Comparison of ENCODE assay signal across 11 mouse cellular contexts in the genomic region with DNA sequence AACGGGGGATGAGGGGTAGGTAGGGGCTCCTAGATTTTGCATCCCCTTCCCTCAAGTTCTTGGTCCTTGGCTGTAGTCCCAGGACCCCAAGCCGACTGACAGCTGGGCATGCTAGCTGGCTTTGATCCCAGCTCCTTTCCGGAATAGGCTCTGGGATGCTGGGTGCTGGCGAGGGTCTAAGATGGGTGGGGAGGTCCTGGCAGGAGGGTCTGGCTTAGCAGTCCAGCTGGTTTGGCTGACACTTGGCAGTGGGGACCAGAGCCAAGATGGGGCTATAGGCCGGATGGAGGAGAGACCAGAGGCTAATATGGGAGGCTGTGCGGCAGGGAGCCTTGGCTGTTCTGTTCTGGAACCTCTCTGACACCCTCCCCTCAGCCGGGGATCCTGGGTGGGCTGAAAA. TPM values are rescaled to one million over a fixed set of nuclear protein-coding genes. Genes with fewer than 3 reads are reported as not detected.
DNase-seq lines count a peak whose midpoint lies in the region; ATAC-seq and TF ChIP-seq lines count a peak whose summit lies in the region.
"Had no signal": no experiment of that assay in that cellular context is flagged by ENCODE, and none has a peak within 500 bp of the region (broad histone marks: within the 10 kb centered on the region; RNA-seq: fewer than 3 reads in every experiment).

No protein-coding gene starts in this region.

- DNase-seq in cerebellum, postnatal 10 days: peak; percentile 84 to 94
- no peak for DNase-seq in cerebellum, postnatal 36 days
- DNase-seq in right cerebral cortex, postnatal 10 days (ENCODE audit: low spot score in 2 of 2): peak; percentile 75 to 77
- DNase-seq in right cerebral cortex, postnatal 25 days: no peak
- no peak for DNase-seq in stomach, postnatal 0 days (ENCODE audit: low spot score)
- no peak for DNase-seq in gastrocnemius, postnatal 10 days
- DNase-seq in spleen, postnatal 36 days (ENCODE audit: low spot score in 2 of 2): no peak

- peak overlapping the region; percentile 31; the same call in 1 of the 2 replicates for H3K9ac ChIP-seq in limb, embryonic 13.5 days
- peak overlapping the region; percentile 35; the same call in 1 of the 2 replicates for H3K9ac ChIP-seq in stomach, postnatal 0 days (ENCODE audit: low read length)

- no peak for ATAC-seq in limb, embryonic 13.5 days (ENCODE audit: low FRiP score, low read depth)
- no peak for ATAC-seq in stomach, postnatal 0 days (ENCODE audit: low FRiP score, low TSS enrichment)

- TF ChIP-seq CTCF in stomach, postnatal 0 days (IDR thresholded peaks at IDR 0.05; ENCODE audit: low read depth): no peak

- H3K4me1 ChIP-seq in limb, embryonic 13.5 days: peaks cover 52% of the 10 kb centered on the region
- peaks cover 16% of the 10 kb centered on the region for H3K4me1 ChIP-seq in stomach, postnatal 0 days (replicated peaks; ENCODE audit: control insufficient read depth, insufficient read depth)

- H3K27me3 ChIP-seq in limb, embryonic 13.5 days: no peaks in the 10 kb centered on the region
- H3K27me3 ChIP-seq in stomach, postnatal 0 days (ENCODE audit: control insufficient read depth, insufficient read depth, low read length): no peaks in the 10 kb centered on the region

- 54% methylated on average over 7 of the region's 7 CpGs for WGBS in limb, embryonic 13.5 days
- WGBS in stomach, postnatal 0 days: 55% methylated on average over 7 of the region's 7 CpGs

- H3K36me3 ChIP-seq in limb, embryonic 13.5 days: no peaks in the 10 kb centered on the region
- H3K36me3 ChIP-seq in stomach, postnatal 0 days (ENCODE audit: control insufficient read depth, insufficient read depth, low read length): no peaks in the 10 kb centered on the region

- H3K4me3 ChIP-seq in limb, embryonic 13.5 days: 0 out of 2 replicates have a peak overlapping the region, but pooled peaks have one; percentile 64
- H3K4me3 ChIP-seq in stomach, postnatal 0 days (ENCODE audit: low read depth, low read length): no peak overlapping the region

- TF ChIP-seq EP300 in stomach, postnatal 0 days (optimal IDR thresholded peaks at IDR 0.05): no peak

- peak overlapping the region; percentile 97 for H3K4me2 ChIP-seq in limb, embryonic 13.5 days (replicated peaks)
- H3K4me2 ChIP-seq in stomach, postnatal 0 days (replicated peaks; ENCODE audit: low read depth): peak overlapping the region; percentile 25

- H3K9me3 ChIP-seq in limb, embryonic 13.5 days: no peaks in the 10 kb centered on the region
- H3K9me3 ChIP-seq in stomach, postnatal 0 days (ENCODE audit: control insufficient read depth, low read length): no peaks in the 10 kb centered on the region
- H3K9me3 ChIP-seq: megakaryocyte, embryonic 14.5 days had no signal

- H3K27ac ChIP-seq in limb, embryonic 13.5 days: no peak overlapping the region; the same call in 1 of the 2 replicates
- peak overlapping the region; percentile 65; the same call in 1 of the 2 replicates for H3K27ac ChIP-seq in stomach, postnatal 0 days (replicated peaks)

RNA-seq across cellular contexts. Expression of a gene that starts 5.1 kb away (rescaled TPM):
- polyA plus RNA-seq in limb, embryonic 13.5 days (2015; fragmentation: Nextera tagmentation; extraction: Ambion mirVana): 8.5 and 8.6 TPM in 2 replicates
- 2.0 and 2.2 TPM in 2 replicates for polyA plus RNA-seq in stomach, postnatal 0 days (2015; fragmentation: Nextera tagmentation; extraction: Ambion mirVana)
- 1 to 10 TPM; 2.5 to 4.4 TPM for total RNA-seq in gastrocnemius, postnatal 10 days (2021)

RNA-seq across cellular contexts. Expression of a gene that starts 46.0 kb away (rescaled TPM):
- polyA plus RNA-seq in limb, embryonic 13.5 days (2015; fragmentation: Nextera tagmentation; extraction: Ambion mirVana): not detected in 2 replicates
- not detected in 2 replicates for polyA plus RNA-seq in stomach, postnatal 0 days (2015; fragmentation: Nextera tagmentation; extraction: Ambion mirVana)
- under 1 TPM in 1 of 2 experiments, not detected in 1; 0.47 TPM for total RNA-seq in gastrocnemius, postnatal 10 days (2021)
- polyA plus RNA-seq: erythroblast, embryonic 14.5 days had no signal

RNA-seq across cellular contexts. Expression of a gene that starts 52.3 kb away (rescaled TPM):
- not detected in 2 replicates for polyA plus RNA-seq in limb, embryonic 13.5 days (2015; fragmentation: Nextera tagmentation; extraction: Ambion mirVana)
- not detected in 2 replicates for polyA plus RNA-seq in stomach, postnatal 0 days (2015; fragmentation: Nextera tagmentation; extraction: Ambion mirVana)
- not detected for total RNA-seq in gastrocnemius, postnatal 10 days (2021)
- polyA plus RNA-seq: erythroblast, embryonic 14.5 days; thymus, postnatal 0 days had no signal

Comparison
In these comparisons a context has a peak if more than half of its experiments do, and no peak if none do; other contexts are left out.
1. DNase-seq: peak in cerebellum, postnatal 10 days (2 of 2) and right cerebral cortex, postnatal 10 days (2 of 2); none in cerebellum, postnatal 36 days (0 of 2), right cerebral cortex, postnatal 25 days (single experiment), stomach, postnatal 0 days (single experiment), gastrocnemius, postnatal 10 days (single experiment) and spleen, postnatal 36 days (0 of 2).